Mouse (Mus musculus): Measurements from ENCODE around the gene Exoc4.

Gene Exoc4

DNA sequence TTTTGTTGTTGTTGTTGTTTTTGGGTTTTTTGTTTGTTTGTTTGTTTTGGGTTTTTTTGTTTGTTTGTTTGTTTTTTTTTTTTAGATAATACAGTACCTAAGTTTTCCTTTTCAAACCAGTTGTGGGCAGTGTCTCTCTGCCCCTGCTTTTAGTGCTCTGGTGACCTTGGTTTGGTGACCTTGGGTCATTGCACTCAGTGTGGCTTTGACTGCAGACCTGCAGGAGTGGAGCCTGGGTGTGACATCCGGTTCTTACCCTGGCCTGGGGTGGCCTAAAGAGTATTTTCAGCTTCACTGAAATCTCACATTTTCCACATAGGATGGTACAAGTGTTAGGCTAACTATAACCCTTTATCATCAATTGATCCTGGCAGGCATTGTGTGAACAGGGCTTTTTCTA lies 371.8 kb downstream of the Exoc4 start:
- DNase-seq (ENCODE audit: low read depth, low spot score): no peak

DNA sequence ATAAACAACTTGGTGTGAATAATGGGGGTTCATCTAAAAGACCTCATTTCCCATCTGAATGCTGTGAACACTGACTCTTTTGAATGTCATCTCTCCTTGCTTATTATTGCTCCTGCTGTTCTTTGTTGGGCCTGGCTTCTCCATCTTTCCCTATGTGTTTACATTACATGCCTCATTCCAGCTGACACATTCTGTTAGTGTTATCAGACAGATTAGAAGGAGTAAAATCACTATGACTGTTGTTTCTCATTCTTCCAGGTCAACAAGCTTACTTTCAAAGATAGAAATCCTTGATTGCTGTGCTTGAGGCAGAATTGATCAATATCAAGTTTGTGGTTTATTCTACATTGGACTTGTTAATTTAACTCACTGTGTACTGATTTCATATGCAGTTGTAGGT lies 377.0 kb downstream of the Exoc4 start:
- DNase-seq (ENCODE audit: low read depth, low spot score): no peak

DNA sequence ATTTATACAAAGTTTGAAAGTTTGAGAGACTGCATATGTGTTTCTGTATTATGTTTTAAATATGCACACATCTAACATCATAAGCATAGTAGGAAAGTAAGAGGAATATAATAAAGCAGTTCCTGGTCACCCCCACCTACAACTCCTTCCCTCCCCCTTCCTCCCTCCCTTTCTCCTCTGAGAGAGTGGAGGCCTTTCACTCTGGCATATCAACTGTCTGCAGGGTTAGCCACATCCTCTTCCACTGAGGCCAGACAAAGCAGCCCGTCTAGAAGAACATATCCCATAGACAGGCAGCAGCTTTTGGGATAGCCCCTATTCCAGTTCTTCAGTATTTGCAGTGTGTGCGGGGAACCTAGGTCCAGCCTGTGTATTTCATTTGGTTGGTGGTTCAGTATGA lies 382.2 kb downstream of the Exoc4 start:
- DNase-seq (ENCODE audit: low read depth, low spot score): no peak

DNA sequence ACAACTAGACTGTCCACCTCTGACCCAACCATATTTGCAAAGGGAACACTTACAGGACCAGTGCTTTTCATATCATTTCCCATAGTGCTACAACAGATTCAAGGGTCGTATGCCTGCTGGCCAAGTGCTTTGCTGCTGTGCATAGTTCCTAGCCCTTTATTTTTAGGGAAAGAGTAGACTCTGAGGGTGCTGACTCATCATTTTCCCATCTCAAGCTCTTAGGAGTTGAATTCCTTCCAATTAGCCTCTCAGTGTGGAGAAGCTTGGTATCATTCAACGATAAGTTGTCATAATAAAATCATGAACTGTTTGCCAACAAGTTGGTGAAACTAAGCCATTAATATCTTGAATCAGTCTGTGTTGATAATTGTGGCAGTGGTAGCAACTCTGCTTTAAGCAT lies 388.3 kb downstream of the Exoc4 start:
- DNase-seq (ENCODE audit: low read depth, low spot score): no peak

DNA sequence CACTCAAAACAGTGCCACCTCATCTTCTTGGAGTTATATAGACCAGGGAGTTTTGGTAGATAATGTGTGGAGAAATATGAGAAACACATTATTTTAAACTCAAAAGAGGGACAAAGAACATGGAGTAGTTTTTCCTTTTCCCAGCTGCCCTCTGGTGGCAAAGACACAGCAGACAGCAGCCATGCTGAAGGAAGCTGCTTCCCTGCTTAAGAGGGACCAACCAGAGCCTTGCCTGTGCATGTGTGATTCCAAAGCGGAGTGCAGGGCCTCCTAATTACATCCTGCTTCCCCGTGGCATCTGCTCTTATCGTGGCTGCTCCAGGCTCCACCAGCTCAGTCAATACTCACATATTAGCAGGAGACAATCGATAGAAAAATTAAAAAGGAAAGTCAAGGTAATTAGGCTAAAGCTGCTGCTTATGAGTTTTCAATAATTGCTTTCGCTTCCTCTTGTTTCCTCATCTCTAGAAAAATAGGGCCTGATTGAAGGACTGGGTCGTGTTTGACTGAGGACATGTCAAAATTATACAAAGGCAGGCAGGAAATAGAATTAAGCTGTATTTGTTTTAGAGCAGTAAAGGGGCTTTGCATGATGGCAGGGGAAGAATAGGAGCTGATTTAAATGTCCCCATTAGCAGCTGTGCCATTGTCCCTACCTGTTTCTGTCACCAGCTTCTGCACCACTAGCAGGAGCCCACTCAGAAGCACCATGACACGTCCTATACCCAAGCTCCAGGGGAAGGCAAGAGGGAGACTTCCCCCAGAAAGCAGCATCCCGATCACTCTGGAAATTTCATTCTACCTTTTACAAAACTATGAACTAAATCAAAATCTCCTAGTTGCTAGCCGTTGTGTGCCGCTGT lies 433.1 kb downstream of the Exoc4 start:
- no peak for DNase-seq (ENCODE audit: low read depth, low spot score)

DNA sequence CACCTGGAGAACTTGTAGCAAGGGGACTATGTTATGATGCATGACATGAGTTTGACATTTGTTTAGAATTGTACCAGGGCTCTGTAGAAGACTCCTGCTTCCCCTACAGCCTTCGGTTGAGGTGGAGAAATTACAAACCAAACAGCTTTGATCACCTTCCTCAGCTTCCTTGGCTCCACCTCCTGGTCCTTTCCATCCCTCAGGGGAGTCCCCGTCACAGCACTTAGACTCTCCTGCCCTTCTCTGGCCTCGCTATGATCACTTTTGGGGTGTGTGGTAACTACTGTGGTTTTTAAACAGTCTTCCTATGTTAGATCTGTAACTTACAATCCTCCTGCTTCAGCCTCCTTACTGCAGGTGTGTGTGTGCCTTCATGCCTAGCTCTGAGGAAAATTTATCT lies 434.6 kb downstream of the Exoc4 start:
- no peak for DNase-seq (ENCODE audit: low read depth, low spot score)

DNA sequence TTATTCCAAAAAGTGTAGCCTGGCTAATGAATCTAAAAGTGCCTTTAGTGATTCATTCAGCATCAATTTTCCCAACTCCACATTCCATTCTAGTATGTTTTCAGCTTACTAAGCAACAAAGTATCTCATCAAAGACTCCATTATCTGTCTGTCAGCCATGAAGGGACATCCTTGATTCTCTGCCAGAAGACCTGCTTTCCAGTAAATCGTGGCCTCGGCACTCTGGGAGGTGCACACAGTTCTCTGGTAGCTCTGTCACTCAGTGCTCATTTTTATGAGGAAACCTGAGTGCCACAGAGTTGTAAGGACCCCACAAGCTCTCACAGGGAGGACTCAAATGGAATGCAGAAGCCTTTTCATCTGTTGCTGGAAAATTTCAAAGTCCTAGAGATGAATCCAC lies 436.4 kb downstream of the Exoc4 start:
- no peak for DNase-seq (ENCODE audit: low read depth, low spot score)

DNA sequence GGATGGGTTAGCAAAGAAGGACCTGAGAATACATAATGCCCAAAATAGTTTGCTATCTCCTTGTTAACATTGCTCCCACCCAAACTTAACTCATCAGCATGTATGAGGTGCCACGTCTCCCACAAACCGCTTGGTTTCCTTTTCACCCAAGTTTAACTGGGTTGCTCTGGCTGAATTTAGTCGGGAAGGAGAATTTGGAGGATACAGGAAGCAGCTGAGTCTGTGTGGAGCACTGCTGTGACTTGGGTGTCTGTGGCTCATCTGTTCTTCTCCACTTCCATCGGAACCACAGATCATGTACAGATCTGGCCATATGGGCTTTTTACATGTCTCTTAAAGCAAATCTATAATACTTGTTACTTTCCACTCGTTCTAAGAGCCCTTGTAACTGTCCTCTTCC lies 441.7 kb downstream of the Exoc4 start:
- DNase-seq (ENCODE audit: low read depth, low spot score): no peak

DNA sequence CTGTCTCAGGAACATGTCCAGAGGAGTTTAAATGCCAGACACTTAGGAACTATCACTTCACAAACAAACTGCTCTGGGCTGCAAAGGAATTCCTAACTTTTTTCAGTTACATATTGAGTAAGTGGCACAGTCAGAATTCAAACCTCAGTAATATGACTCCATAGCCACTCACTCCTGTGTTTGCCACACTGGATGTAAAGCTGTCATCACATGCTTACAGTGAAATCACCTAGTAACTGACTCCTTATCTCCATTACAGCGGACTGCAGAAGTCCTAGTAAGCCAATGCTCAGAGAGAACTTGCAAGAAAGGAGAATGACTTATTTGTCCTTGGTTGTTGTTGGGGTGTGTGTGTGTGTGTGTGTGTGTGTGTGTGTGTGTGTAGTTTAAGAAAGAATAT lies 448.1 kb downstream of the Exoc4 start:
- no peak for DNase-seq (ENCODE audit: low read depth, low spot score)

DNA sequence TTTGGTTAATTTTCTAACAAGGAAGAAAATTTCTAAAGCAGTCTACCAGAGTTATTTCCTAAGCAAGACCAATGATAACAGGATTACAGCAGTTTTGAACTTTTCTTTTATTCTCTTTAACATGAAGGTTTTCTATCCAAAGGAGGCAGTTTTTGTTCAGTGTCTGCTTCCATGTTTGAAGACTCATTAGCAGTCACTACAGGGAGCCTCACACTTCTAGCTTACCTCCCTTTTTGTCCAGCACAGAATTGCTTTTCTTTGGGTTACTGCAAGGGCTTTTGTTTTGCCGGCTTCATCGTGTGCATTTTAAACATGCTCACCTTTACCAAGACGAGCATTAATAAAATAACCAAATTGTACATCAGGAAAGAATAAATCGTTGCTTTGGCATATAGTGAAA lies 460.0 kb downstream of the Exoc4 start:
- no peak for DNase-seq (ENCODE audit: low read depth, low spot score)

DNA sequence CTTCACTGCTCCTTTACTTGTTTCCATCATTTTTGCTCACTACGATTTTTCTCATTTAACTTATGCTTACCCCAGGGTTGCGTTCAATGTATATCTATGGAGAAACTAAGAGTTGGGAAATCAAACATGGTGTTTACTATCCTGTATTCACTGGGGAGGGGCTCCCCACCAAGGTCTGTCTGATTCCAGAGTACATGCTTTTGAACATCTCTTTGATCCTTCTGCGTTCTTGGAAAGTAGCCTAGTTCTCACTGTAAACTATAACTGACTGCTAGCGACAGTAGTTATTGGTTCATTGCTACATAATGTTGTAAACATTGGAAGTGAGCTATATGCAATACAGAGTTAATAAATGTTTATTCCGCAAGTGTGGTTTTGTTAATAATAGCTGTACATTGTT lies 460.5 kb downstream of the Exoc4 start:
- DNase-seq (ENCODE audit: low read depth, low spot score): no peak

DNA sequence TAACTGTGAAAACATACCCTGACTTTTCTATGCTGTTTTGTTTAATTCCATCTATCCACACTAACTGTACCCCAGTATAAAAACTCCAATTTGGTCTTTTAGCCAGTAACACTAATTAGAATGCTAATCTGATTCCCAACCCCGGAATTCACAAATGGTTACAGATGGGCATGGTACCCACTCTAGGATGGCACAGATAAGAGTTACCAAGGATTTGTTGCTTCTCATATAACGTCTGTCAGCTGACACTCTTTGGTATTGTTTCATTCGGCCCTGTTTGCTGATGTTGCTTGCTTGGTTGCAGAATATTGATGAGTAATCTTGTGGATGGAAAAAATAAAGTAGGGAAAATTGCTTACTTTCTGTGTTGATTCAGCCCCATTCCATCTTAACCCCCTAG lies 462.9 kb downstream of the Exoc4 start:
- no peak for DNase-seq (ENCODE audit: low read depth, low spot score)

DNA sequence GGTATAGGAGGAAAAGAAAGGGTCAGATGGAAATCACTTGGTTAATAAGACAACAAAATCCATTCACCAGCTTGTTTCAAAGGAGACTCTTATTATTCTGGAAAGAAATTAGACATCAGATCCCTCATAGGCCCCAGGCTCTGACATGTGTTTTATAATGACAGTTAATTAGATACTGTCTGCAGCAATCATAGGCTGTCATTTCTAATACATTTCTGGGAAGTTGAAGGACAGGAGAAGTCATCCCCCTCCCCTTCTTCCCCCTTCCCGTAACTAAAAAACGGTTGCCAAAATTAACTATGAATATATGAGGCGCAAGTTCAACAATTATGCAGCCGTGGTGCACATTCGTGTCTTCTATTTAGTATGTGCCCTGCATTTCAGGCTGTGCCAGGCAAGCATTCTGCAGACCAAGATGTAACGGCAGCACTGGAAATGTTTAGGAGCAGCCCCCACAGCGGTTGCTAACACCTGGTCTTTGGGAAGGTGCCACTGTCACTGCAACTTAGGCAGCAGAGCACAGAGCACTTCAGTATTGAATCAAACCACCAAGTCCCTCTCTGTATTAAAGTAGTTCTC lies 463.7 kb downstream of the Exoc4 start:
- DNase-seq (ENCODE audit: low read depth, low spot score): no peak

DNA sequence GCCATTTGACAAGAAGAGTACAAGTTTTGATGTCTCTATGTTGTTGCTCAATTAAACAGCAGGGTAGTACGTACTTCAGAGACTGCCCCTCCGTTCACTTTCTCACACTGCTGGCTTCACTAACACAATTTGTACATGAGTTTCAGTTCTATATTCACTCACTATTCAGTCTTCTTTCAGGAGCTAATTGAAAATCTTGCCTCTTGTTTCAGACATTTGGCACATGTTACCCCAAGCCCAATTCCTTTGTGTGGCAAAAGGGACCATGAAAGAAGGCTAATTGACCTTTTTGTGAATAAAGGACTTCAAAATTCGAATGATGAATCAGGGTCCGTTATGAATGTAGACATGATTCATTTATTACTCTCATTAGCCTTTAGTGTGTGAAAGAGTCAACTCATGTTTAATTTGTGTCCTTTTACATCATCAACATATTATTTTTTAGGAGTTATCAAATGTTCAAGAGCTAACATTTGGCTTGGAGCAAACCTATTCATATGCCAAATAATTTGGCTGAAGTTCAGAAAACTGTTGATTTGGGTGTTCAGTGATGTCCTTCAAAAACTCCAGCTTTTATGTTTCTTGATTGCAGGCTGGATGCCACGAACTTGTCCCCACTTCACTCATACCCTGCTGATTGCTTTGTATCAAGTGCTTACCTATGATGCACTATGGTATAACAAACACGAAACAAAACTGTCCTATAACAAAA lies 467.5 kb downstream of the Exoc4 start:
- DNase-seq (ENCODE audit: low read depth, low spot score): no peak

DNA sequence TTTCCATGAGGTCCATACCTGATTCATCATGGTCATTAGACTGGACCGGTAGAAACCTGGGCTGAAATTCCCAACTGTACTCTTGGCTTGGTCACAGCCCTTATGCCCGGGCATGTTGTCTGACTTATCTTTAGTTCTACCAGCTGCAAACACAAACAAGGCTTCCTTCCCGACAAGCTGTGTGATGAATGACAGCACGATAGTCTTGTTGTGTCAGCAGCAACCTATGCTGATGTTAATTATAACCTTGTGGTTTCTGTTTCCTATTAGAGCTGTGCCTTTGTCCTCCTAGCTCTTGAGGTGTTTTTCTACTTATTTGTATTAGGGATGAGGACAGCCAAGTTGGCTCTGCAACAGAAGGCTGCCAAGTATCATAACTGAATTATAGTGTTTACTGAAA lies 472.3 kb downstream of the Exoc4 start:
- DNase-seq (ENCODE audit: low read depth, low spot score): no peak

DNA sequence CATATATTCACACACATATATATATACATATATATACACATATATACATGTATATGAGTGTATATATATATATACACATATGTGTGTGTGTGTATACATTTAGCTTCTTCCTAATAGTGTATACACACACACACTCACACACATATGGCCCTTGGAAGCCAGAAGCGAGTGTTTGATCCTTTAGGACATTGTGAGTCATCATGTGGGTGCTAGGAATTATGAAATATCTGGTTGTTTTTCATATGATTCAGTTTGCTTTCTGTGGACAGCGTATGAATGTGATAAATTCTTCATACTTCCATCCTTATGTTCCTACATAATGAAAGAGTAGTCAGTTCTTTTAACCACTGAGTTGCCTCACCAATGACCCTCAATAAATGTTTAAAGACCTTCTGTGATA lies 473.9 kb downstream of the Exoc4 start:
- DNase-seq (ENCODE audit: low read depth, low spot score): no peak

DNA sequence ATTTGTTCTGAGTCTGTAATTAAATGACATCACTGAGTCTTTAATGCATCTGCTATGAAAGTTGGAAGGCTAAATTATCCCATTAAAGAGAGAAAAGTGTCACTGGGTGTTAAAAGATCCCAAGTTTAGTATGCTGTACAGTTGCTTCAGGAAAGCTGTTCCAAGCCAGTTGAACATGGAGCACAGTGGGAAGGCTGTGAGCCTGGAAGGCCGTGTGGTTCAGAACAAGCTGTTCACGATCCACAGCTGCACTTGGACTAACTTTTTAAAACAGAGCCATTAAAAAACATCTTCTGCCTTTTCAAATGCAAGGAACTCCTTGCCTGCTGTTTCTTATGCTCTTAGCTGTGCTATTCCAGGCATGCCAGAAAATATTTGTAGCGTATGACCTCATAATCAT lies 475.7 kb downstream of the Exoc4 start:
- no peak for DNase-seq (ENCODE audit: low read depth, low spot score)

DNA sequence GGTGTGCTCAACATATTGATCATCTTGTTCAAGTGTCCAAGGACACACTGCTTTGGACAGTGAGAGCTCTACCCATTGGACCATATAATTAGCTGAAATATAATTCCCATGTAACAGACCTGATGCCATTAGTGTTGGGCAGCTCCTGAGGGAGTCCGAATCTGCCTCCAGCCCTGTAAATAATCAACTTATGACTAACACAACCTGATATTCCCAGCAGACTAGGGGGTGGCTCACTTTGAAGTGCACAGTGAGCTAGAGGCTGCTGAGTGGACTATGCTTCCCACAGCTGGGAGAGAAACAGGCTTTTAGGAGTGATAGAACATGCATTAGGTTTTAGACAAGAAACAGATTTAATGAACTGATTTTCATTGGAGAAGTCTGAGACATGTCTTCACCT lies 478.4 kb downstream of the Exoc4 start:
- no peak for DNase-seq (ENCODE audit: low read depth, low spot score)

DNA sequence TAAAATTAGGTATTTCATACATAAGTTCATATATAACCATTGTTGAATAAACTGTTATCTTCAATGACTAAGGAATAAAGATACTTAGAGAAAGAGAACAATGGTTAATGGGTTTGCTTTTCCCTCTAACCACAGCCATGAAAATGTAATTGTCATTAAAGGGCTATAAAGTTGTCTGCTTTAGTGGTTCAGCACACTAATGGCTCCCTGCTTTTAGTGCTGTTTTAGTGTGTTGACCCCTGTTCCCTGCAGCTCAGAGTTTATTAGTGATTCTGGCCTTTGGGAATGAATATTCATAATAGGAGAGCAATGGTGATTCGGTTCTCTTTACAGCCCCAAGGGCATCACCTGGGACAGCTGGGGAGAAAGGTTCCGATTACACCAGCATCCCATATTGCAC lies 483.3 kb downstream of the Exoc4 start:
- no peak for DNase-seq (ENCODE audit: low read depth, low spot score)

DNA sequence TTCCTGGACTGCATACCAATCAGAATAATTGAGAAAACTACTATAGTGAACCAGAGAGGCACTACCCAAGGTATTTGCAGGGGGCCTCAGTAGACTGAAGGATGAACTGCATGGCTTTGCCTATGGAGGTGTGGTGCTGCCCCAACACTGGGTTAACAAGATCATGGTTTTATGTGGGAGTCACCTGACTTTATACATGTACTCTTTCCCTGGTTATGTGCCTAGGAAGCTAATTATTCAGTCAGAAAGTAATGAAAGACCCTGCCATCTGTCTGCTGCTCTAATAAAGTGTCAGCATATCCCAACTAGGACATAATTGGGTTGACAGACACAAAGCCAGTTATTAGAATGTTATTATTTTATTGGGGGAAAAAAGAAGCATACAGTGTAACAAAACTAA lies 484.7 kb downstream of the Exoc4 start:
- no peak for DNase-seq (ENCODE audit: low read depth, low spot score)

DNA sequence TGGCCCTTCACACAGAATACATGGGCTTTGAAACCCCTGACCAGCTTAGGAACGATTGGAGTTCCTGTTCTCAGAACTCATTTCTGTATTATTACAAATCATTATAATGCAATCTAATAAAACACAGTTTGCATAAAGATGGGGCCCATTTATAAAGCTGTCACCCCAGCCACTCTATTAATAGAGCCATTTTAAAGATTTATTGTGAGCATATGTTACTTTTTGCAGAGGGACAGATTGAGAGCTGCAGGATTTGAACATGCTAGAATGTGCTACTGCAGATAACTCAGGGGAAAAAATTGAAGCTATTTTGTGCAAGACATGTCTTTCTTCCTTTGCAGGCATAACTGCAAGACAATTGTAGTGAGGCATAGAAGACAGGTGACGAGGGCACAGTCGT lies 485.1 kb downstream of the Exoc4 start:
- DNase-seq (ENCODE audit: low read depth, low spot score): no peak

DNA sequence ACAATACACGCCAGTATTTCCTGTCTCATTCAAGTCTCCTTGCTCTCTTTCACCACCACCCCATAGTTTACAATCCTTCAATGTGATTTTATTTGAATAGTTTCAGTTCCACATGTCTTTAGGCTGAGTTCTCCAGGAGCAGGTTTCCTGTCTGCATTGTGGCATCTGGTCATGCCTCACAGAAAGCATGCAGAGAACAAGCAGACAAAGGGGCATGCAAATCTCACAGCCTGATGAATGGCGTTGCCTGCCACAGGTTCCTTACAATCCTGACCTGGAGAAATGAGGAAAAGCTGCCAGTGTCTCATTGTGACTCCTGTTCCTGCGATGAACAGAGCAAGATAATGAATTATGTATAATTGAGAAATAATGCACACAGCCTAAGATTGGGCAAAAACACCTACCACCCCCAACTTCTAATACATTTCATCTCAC lies 490.0 kb downstream of the Exoc4 start:
- no peak for DNase-seq (ENCODE audit: low read depth, low spot score)

DNA sequence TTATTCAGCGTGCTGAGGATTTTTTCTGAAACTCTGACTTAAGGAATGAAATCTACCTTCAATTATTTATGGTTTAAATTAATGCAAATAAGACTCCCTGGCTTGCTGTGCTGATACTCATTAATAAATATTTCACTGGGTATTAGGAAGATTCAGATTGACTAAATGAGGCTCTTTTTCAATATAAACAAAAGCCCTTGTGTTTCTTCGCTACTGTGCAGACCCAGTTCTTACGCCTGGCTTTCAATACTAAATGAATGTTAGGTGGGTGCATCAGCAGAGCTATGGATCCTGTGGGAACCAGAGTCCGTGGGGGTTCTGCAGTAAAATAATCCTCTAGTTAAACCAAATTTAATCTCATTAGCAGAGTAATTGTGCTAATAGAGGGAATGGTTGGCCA lies 490.4 kb downstream of the Exoc4 start:
- no peak for DNase-seq (ENCODE audit: low read depth, low spot score)

Data from WW6 (cell line).